Mouse (Mus musculus) adrenal gland, adult 8-10 months (tissue): Measurements from ENCODE around the gene Map3k5. TPM values are rescaled to one million over a fixed set of nuclear protein-coding genes. Genes with fewer than 3 reads are reported as not detected.

Experiments used
- DNase-seq: peaks from one replicate; pipeline ENCODE4 v3.0.0; 2022
- total RNA-seq, 4 experiments: library from RNA; stranded (reverse); gene quantifications; 2 replicates each; pipeline ENCODE4 v1.2.4; 2022

Gene Map3k5
- total RNA-seq, 4 experiments from 2014 or later = 19.0 to 29.6 (median 22.3) TPM

- DNase-seq = no peak
Observed at GRCm38 (mm10) chr10:20112026-20112973, 178.0 kb downstream of the Map3k5 start.

GRCm38 (mm10) chr10:20119504-20120425, 185.5 kb downstream of the Map3k5 start:
- peak; percentile 36 for DNase-seq

- peak; percentile 38 for DNase-seq
Observed at GRCm38 (mm10) chr10:20121981-20122380, 187.7 kb downstream of the Map3k5 start.

DNA sequence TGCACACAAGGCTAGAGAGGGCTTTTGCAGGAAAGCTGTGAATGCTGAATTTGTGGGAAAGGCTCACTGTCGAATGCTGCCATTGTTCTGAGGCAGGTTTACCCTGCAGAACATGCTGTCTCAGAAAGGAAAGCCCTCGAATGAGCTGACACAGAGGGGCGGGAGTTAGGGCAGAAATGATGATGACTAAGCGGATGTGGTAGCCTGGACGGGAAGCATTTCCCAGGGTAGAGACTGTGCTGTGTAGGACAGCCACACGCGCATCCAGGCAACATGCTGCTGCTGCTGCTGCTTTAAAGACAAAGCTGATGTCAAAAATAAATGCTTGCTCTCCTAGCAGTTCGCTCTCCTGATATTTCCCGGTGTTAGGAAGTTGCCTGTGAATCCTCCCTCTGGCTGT, 189.1 kb downstream of the Map3k5 start:
- peak; percentile 34 for DNase-seq

DNA sequence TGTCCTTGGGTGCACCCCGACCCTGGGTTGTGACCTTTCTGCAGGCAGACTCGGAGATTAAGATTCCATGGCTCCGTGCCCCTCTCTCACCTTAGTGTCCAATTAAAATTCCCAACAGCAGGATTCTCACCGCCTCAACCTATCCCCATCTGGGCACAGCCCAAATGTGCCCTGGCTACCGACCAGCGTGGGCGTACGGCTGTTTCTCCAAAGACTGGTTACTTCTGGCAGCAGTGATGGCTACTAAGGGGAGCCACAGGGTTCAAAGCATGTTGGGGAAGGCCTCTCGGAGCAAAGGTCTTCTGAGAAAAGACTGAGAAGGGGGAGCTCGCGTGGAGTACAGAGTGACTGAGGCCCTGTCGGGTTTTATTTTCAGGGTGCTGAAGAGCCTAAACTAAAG, 190.3 kb downstream of the Map3k5 start:
- DNase-seq = no peak

GRCm38 (mm10) chr10:20125226-20125625, 191.0 kb downstream of the Map3k5 start:
- peak; percentile 33 for DNase-seq

- no peak for DNase-seq
Observed at GRCm38 (mm10) chr10:20132933-20133652, 198.8 kb downstream of the Map3k5 start.

DNA sequence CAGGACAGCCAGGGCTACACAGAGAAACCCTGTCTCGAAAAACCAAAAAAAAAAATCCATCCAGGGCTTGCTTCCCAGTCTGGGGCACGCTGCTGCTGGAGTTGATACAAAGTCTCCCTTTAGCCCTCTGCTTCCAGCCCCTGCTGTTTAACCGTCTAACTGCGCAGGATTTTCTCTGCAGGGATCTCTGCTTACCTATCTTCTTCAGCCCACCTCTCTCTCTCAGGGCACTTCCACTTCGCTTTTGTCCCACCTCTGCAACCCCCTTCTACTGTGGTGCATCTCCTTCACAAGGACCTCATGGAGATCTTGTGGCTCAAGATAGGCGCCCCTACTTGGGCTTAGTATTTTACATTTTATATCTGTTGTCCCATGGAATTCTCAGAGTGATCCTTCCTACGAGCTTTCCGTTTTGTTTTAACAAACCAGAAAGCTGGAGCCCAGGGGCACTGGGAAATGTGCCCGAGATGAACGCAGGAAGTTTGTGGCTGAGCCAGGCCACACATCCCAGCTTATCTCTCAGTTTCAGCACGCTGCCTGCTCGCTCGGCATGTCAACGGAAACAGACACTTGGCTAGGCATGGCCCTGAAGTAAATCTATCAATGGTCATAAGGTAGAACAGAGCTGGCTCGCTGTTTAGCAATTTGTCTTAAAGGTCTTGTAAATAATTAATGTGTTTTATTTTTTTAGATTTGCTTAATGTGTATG, 201.2 kb downstream of the Map3k5 start:
- DNase-seq = no peak

GRCm38 (mm10) chr10:20136505-20136904, 202.2 kb downstream of the Map3k5 start:
- DNase-seq = no peak

DNA sequence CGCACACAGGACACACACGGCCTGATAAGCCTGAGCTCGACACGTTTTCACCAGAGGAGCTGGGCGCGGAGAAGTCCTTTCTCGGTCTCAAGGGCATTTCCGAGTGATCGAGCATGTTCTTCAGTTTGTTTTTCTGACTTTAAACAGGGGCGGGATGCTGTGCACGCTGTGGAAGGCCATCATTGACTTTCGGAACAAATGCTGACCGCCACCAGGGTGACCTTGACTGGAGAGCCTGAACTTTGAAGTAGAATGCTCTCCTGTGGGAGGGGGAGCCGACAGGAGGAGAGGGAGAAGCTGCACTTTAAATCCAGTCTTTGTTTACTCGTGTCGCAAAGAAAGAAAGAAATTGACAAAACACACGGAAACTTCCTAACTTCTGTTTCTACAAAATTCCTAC, 207.1 kb downstream of the Map3k5 start:
- peak; percentile 47 for DNase-seq

DNA sequence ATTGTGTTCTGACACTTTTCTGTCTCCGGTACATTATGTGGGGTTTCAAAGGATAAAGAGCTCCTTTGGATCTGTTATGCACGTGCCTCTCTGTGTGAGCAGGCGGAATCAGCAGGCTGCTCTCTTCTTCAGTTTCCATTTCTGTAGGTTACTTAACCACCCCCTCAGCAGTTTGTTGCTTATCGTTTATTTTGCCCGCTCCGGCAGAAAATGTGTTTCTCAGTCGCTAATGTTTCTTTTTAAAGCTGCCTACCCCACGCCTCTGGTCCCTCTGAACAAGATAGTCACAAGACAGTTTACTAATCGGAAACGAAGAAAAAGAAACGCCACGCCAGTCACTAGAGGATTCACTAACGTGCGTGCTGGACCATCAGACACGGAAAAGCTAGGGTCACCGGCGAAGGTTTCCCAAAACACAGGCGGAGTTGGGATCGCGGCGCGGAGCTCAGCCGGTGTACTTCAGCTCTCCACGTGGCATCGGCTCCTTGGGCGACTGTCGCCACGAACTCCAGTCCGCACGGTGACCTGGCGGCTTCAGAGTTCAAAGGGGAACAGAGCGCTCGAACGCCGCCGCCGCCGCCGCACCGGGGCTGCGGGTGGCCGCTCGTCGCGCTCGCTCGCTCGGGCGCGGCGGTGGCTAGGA, 214.0 kb downstream of the Map3k5 start, which contains the start of gene Map7:
Map7 (plus strand) TSS at position 342 of the 643 bp plus-strand sequence.
- no peak for DNase-seq

- no peak for DNase-seq
Observed at GRCm38 (mm10) chr10:20148773-20149120, 214.5 kb downstream of the Map3k5 start.

GRCm38 (mm10) chr10:20149121-20149834, 215.0 kb downstream of the Map3k5 start:
- DNase-seq = no peak

- DNase-seq = no peak
Observed at GRCm38 (mm10) chr10:20149835-20150355, 215.6 kb downstream of the Map3k5 start.

- DNase-seq = no peak
Observed at GRCm38 (mm10) chr10:20152131-20152530, 217.9 kb downstream of the Map3k5 start.

GRCm38 (mm10) chr10:20153507-20153906, 219.2 kb downstream of the Map3k5 start:
- DNase-seq = no peak

DNA sequence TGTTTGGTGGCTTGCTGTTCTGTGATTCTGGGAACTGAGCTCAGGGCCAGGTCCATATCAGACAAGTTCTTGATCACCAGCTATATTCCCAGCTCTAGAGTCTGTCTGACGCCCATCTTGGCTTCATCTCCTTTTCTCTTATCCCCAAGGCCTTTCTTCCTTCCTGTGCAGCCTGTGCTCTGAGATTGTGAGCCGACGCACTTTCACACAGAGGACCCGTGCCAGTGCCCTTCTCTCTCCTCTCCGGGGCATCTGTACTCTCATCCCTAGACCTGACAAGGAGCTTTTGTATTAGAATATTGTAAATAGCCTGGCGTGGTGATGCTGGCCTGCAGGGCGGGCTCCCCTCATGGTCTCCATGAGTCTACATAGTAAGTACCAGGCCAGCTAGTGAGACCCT, 221.1 kb downstream of the Map3k5 start:
- DNase-seq = no peak

DNA sequence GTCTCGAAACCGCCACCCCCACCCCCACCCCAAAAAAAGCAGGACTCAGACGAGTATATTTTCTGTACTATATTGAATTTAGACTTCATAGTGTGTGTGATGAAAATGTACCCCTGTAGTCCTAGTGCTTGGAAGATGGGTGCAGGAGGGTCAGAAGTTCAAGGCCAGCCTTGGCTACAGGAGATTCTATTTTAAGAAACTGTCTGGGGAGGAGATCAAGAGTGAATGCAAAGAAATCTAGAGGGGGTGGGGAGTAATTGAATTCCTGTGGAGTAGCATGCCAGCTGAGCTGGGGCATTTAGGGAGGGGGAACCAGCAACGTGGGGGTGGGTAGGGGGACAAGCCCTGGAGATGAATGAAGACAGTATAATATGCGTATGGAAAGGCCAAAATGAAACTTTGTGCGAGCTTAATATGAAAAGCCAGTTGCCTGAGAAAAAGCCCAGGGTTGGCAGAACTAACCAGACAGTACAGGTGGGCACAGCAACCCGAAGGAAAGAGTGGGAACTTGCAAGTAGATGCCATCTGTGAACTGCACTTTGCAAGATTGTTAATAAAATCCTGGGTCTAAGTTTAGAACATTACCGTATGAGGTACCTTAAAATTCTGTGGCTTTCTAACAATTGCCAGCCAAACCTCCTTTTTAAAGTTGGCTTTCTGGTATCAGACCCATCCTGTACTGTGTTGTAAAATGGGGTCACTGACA, 222.9 kb downstream of the Map3k5 start:
- no peak for DNase-seq

DNA sequence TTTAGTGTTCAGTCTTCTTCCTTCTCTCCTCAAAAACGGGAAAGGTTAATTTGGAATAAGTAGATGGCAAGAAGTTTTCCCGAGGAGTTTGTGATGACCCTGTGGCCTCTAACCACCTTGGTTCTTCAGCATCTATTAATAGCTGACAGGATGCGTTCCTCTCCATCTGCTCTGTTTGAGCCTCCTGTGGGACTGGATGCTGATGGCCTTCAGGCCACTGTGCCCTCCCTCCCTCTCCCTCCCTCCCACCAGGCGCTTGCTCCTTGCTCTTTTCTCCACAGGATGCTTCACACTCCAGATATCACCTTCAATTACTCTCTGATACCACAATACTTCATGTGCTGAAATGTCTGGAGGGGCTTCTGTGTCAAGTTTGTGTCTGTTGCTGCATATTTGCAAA, 224.5 kb downstream of the Map3k5 start:
- no peak for DNase-seq

DNA sequence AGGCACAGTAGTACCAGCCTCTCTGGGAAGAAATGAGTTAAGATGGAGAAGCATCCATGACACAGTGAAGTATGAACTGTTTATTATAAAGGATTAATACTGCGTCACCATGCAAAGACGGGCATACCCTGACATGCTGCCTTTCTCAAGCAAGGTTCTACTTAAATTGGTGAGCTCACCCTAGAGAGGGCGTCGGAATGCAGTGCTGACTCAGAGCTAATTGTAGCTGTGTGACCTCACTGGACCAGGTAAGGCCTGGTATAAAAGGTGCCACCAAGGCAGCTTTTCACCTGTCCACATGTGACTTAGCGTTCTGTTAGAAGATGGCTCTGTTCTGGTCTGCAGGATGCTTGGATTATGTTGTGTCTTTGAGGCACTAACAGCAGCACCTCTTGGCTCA, 225.0 kb downstream of the Map3k5 start:
- DNase-seq = no peak
